Mouse (Mus musculus): ENCODE measurements around the gene Fam198a. TPM values are rescaled to one million over a fixed set of nuclear protein-coding genes. Genes with fewer than 3 reads are reported as not detected.

The Fam198a gene
- polyA plus RNA-seq, 1 experiment from 2014 or later = 2.9 TPM

- H3K9me3 ChIP-seq (ENCODE audit: control insufficient read depth, low read length) = no peaks in the 10 kb centered on the region
- 56% methylated on average over 5 of the region's 5 CpGs for WGBS
- H3K4me3 ChIP-seq (ENCODE audit: low read length) = no peak overlapping the region
- peak overlapping the region; percentile 48; the same call in 1 of the 2 replicates for H3K27ac ChIP-seq (ENCODE audit: low read depth, low read length)
- no peak overlapping the region for H3K9ac ChIP-seq (ENCODE audit: low read depth, low read length)
- H3K36me3 ChIP-seq (ENCODE audit: control insufficient read depth, insufficient read depth, low read length) = no peaks in the 10 kb centered on the region
- H3K4me2 ChIP-seq (ENCODE audit: low read length) = no peak overlapping the region
- H3K27me3 ChIP-seq (replicated peaks; ENCODE audit: control insufficient read depth, insufficient read depth, low read length) = no peaks in the 10 kb centered on the region
- ATAC-seq = peak; percentile 46; the same call in 1 of the 2 replicates
- H3K4me1 ChIP-seq (ENCODE audit: control insufficient read depth, insufficient read depth, low read depth, low read length) = no peaks in the 10 kb centered on the region; the same call in 1 of the 2 replicates
Observed at GRCm38 (mm10) chr9:121969841-121970381, 19.1 kb downstream of the Fam198a start.

GRCm38 (mm10) chr9:121973207-121973606, 22.4 kb downstream of the Fam198a start:
- Histone ChIP-seq H3K36me3 (ENCODE audit: control insufficient read depth, insufficient read depth, low read length) (no peaks in the 10 kb centered on the region), H3K4me3 (ENCODE audit: low read length) (no peak overlapping the region), H3K4me2 (ENCODE audit: low read length) (no peak overlapping the region), H3K9me3 (ENCODE audit: control insufficient read depth, low read length) (no peaks in the 10 kb centered on the region), H3K9ac (ENCODE audit: low read depth, low read length) (no peak overlapping the region), H3K27me3 (replicated peaks; ENCODE audit: control insufficient read depth, insufficient read depth, low read length) (no peaks in the 10 kb centered on the region), H3K4me1 (ENCODE audit: control insufficient read depth, insufficient read depth, low read depth, low read length) (no peaks in the 10 kb centered on the region; the same call in 1 of the 2 replicates), H3K27ac (ENCODE audit: low read depth, low read length) (no peak overlapping the region)
- no peak for ATAC-seq
- 63% methylated on average over 1 of the region's 1 CpGs for WGBS

- H3K9me3 ChIP-seq (ENCODE audit: control insufficient read depth, low read length) = no peaks in the 10 kb centered on the region
- H3K27me3 ChIP-seq (replicated peaks; ENCODE audit: control insufficient read depth, insufficient read depth, low read length) = no peaks in the 10 kb centered on the region
- peak; percentile 64 for ATAC-seq
- 72% methylated on average over 12 of the region's 12 CpGs for WGBS
- no peak overlapping the region for H3K4me3 ChIP-seq (ENCODE audit: low read length)
- H3K27ac ChIP-seq (ENCODE audit: low read depth, low read length) = 0 out of 2 replicates have a peak overlapping the region, but pooled peaks have one; percentile 0
- no peaks in the 10 kb centered on the region; the same call in 1 of the 2 replicates for H3K4me1 ChIP-seq (ENCODE audit: control insufficient read depth, insufficient read depth, low read depth, low read length)
- H3K9ac ChIP-seq (ENCODE audit: low read depth, low read length) = no peak overlapping the region
- no peaks in the 10 kb centered on the region for H3K36me3 ChIP-seq (ENCODE audit: control insufficient read depth, insufficient read depth, low read length)
- no peak overlapping the region for H3K4me2 ChIP-seq (ENCODE audit: low read length)
Observed at GRCm38 (mm10) chr9:121974141-121974986, 23.6 kb downstream of the Fam198a start.

DNA sequence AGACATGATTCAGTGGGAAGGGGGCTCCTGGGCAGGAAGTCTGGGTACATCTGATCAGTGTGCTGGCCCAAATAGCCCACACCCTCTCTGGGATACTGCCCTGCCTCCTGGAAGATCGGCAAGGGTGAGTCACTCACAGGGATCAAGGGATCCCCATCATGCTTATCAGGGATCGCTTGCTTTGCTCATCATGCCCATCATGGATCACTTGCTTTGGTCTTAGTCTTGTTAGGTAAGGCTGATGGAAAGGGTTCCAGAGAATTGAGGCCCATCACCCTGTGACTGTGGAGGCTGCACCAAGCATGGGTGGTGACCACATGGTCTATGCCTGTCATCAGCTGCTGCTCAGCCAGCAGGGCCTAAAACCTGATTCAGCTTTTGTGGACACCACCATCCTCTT, 24.5 kb downstream of the Fam198a start:
- no peak overlapping the region for H3K27ac ChIP-seq (ENCODE audit: low read depth, low read length)
- no peaks in the 10 kb centered on the region; the same call in 1 of the 2 replicates for H3K4me1 ChIP-seq (ENCODE audit: control insufficient read depth, insufficient read depth, low read depth, low read length)
- no peaks in the 10 kb centered on the region for H3K9me3 ChIP-seq (ENCODE audit: control insufficient read depth, low read length)
- WGBS = 79% methylated on average over 2 of the region's 2 CpGs
- H3K4me2 ChIP-seq (ENCODE audit: low read length) = no peak overlapping the region
- ATAC-seq = no peak
- H3K27me3 ChIP-seq (replicated peaks; ENCODE audit: control insufficient read depth, insufficient read depth, low read length) = no peaks in the 10 kb centered on the region
- no peaks in the 10 kb centered on the region for H3K36me3 ChIP-seq (ENCODE audit: control insufficient read depth, insufficient read depth, low read length)
- no peak overlapping the region for H3K9ac ChIP-seq (ENCODE audit: low read depth, low read length)
- no peak overlapping the region for H3K4me3 ChIP-seq (ENCODE audit: low read length)

- Histone ChIP-seq H3K9me3 (ENCODE audit: control insufficient read depth, low read length) (no peaks in the 10 kb centered on the region), H3K9ac (ENCODE audit: low read depth, low read length) (no peak overlapping the region), H3K4me3 (ENCODE audit: low read length) (no peak overlapping the region), H3K4me2 (ENCODE audit: low read length) (no peak overlapping the region), H3K36me3 (ENCODE audit: control insufficient read depth, insufficient read depth, low read length) (0 out of 2 replicates have a peak, but pooled peaks cover 2% of the 10 kb centered on the region), H3K27me3 (replicated peaks; ENCODE audit: control insufficient read depth, insufficient read depth, low read length) (no peaks in the 10 kb centered on the region), H3K27ac (ENCODE audit: low read depth, low read length) (no peak overlapping the region), H3K4me1 (ENCODE audit: control insufficient read depth, insufficient read depth, low read depth, low read length) (peaks cover 6% of the 10 kb centered on the region)
- no peak for ATAC-seq
- 87% methylated on average over 9 of the region's 9 CpGs for WGBS
Observed at GRCm38 (mm10) chr9:121981046-121981445, 30.3 kb downstream of the Fam198a start.

DNA sequence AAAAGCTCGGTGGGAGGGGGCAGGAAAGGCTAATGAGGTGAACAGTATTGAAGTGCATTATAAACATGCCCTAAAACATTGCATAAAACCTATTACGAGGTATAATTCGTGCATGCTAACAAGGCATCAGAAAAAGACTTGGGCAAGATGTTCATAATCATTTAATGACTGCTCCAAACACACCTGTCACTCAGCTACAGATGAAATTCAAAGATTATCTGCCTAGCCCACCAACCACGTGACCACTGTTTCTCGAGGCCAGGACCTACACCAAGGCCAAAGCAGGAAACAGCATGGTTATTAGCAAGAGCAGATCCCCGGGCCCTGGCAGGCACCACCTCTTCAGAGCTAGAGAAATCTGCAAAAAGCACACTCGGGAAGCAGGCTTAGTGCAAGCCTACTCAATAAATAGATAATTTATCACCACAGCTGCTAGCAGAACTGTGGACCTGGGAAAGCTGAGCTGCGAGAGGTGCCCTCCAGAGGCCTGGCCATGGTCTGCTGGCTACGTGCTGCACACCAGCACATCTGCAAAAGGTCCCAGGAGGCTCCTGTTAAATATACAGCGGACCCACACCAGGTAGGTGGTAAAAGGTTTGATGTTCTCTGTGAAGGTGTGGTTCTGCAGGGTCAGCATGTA, 30.8 kb downstream of the Fam198a start:
- H3K27me3 ChIP-seq (replicated peaks; ENCODE audit: control insufficient read depth, insufficient read depth, low read length) = no peaks in the 10 kb centered on the region
- no peak overlapping the region for H3K27ac ChIP-seq (ENCODE audit: low read depth, low read length)
- H3K36me3 ChIP-seq (ENCODE audit: control insufficient read depth, insufficient read depth, low read length) = 0 out of 2 replicates have a peak, but pooled peaks cover 2% of the 10 kb centered on the region
- H3K9ac ChIP-seq (ENCODE audit: low read depth, low read length) = no peak overlapping the region
- H3K4me1 ChIP-seq (ENCODE audit: control insufficient read depth, insufficient read depth, low read depth, low read length) = peaks cover 6% of the 10 kb centered on the region
- ATAC-seq = no peak
- WGBS = 71% methylated on average over 10 of the region's 10 CpGs
- no peak overlapping the region for H3K4me2 ChIP-seq (ENCODE audit: low read length)
- no peak overlapping the region for H3K4me3 ChIP-seq (ENCODE audit: low read length)
- no peaks in the 10 kb centered on the region for H3K9me3 ChIP-seq (ENCODE audit: control insufficient read depth, low read length)

DNA sequence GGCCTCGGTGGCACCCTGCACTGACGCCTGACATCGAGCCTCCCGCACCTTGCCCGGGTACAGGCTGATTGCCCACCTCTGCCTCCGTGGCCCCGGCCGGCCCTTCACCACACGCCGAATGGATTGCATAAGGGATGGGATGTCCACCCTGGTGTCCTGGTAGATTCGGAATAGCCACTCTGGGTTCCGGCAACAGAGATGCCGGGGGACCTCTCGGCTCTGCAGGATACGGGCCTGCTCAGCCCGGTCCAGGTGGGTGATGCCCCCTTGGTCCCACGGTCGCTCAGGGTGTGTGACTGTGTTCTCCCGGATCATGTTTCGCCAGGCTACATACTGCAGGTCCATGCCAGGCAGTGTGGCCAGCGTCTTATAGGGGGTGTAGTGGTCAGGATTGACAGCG, 31.4 kb downstream of the Fam198a start:
- H3K4me3 ChIP-seq (ENCODE audit: low read length) = no peak overlapping the region
- no peak overlapping the region for H3K4me2 ChIP-seq (ENCODE audit: low read length)
- no peak overlapping the region for H3K9ac ChIP-seq (ENCODE audit: low read depth, low read length)
- ATAC-seq = no peak
- peaks cover 6% of the 10 kb centered on the region for H3K4me1 ChIP-seq (ENCODE audit: control insufficient read depth, insufficient read depth, low read depth, low read length)
- H3K36me3 ChIP-seq (ENCODE audit: control insufficient read depth, insufficient read depth, low read length) = 0 out of 2 replicates have a peak, but pooled peaks cover 2% of the 10 kb centered on the region
- H3K27ac ChIP-seq (ENCODE audit: low read depth, low read length) = no peak overlapping the region
- WGBS = 97% methylated on average over 22 of the region's 22 CpGs
- no peaks in the 10 kb centered on the region for H3K9me3 ChIP-seq (ENCODE audit: control insufficient read depth, low read length)
- no peaks in the 10 kb centered on the region for H3K27me3 ChIP-seq (replicated peaks; ENCODE audit: control insufficient read depth, insufficient read depth, low read length)

- 0 out of 2 replicates have a peak, but pooled peaks cover 2% of the 10 kb centered on the region for H3K36me3 ChIP-seq (ENCODE audit: control insufficient read depth, insufficient read depth, low read length)
- ATAC-seq = no peak
Observed at GRCm38 (mm10) chr9:121982665-121983064, 31.9 kb downstream of the Fam198a start.

GRCm38 (mm10) chr9:121983504-121983903, 32.7 kb downstream of the Fam198a start:
- Histone ChIP-seq H3K4me1 (ENCODE audit: control insufficient read depth, insufficient read depth, low read depth, low read length) (peaks cover 6% of the 10 kb centered on the region), H3K27me3 (replicated peaks; ENCODE audit: control insufficient read depth, insufficient read depth, low read length) (no peaks in the 10 kb centered on the region)
- ATAC-seq = 0 out of 2 replicates have a peak, but pooled peaks have one; percentile 7

More at GRCm38 (mm10) chr9:121982665-121983064, 31.9 kb downstream of the Fam198a start:
- Histone ChIP-seq H3K9ac (ENCODE audit: low read depth, low read length) (no peak overlapping the region), H3K4me3 (ENCODE audit: low read length) (no peak overlapping the region), H3K4me1 (ENCODE audit: control insufficient read depth, insufficient read depth, low read depth, low read length) (peaks cover 6% of the 10 kb centered on the region), H3K9me3 (ENCODE audit: control insufficient read depth, low read length) (no peaks in the 10 kb centered on the region), H3K4me2 (ENCODE audit: low read length) (no peak overlapping the region), H3K27ac (ENCODE audit: low read depth, low read length) (no peak overlapping the region), H3K27me3 (replicated peaks; ENCODE audit: control insufficient read depth, insufficient read depth, low read length) (no peaks in the 10 kb centered on the region)
- 92% methylated on average over 15 of the region's 15 CpGs for WGBS

More at GRCm38 (mm10) chr9:121983504-121983903, 32.7 kb downstream of the Fam198a start:
- H3K36me3 ChIP-seq (ENCODE audit: control insufficient read depth, insufficient read depth, low read length) = 0 out of 2 replicates have a peak, but pooled peaks cover 2% of the 10 kb centered on the region
- H3K4me2 ChIP-seq (ENCODE audit: low read length) = no peak overlapping the region
- H3K27ac ChIP-seq (ENCODE audit: low read depth, low read length) = no peak overlapping the region
- H3K9me3 ChIP-seq (ENCODE audit: control insufficient read depth, low read length) = no peaks in the 10 kb centered on the region
- 49% methylated on average over 15 of the region's 15 CpGs for WGBS
- H3K4me3 ChIP-seq (ENCODE audit: low read length) = no peak overlapping the region
- no peak overlapping the region for H3K9ac ChIP-seq (ENCODE audit: low read depth, low read length)
